Mouse (Mus musculus): Measurements from ENCODE around the gene Arhgap23. TPM values are rescaled to one million over a fixed set of nuclear protein-coding genes. Genes with fewer than 3 reads are reported as not detected.

The Arhgap23 gene
- polyA plus RNA-seq, 1 experiment from 2014 or later = 5.0 TPM

- Histone ChIP-seq H3K4me1 (replicated peaks; ENCODE audit: control insufficient read depth, insufficient read depth, low read length) (peaks cover 22% of the 10 kb centered on the region), H3K9ac (ENCODE audit: low read length) (no peak overlapping the region)
- ATAC-seq (replicated peaks; ENCODE audit: low FRiP score, low TSS enrichment, low read depth) = no peak
Observed at GRCm38 (mm10) chr11:97424092-97424692, 8.9 kb downstream of the Arhgap23 start.

GRCm38 (mm10) chr11:97424802-97425201 lies 9.5 kb downstream of the Arhgap23 start:
- DNase-seq (ENCODE audit: low spot score) (no peak), ATAC-seq (replicated peaks; ENCODE audit: low FRiP score, low TSS enrichment, low read depth) (no peak)
- Histone ChIP-seq H3K4me3 (ENCODE audit: low read depth, low read length) (no peak overlapping the region), H3K9ac (ENCODE audit: low read length) (no peak overlapping the region), H3K4me2 (ENCODE audit: low read length) (no peak overlapping the region), H3K9me3 (ENCODE audit: control insufficient read depth, low read length) (no peaks in the 10 kb centered on the region), H3K27me3 (replicated peaks; ENCODE audit: control insufficient read depth, insufficient read depth, low read length) (no peaks in the 10 kb centered on the region), H3K27ac (ENCODE audit: low read depth) (no peak overlapping the region), H3K36me3 (ENCODE audit: control insufficient read depth, insufficient read depth, low read length) (no peaks in the 10 kb centered on the region), H3K4me1 (replicated peaks; ENCODE audit: control insufficient read depth, insufficient read depth, low read length) (peaks cover 22% of the 10 kb centered on the region)
- WGBS = 29% methylated on average over 3 of the region's 3 CpGs

More at GRCm38 (mm10) chr11:97424092-97424692, 8.9 kb downstream of the Arhgap23 start:
- no peak overlapping the region for H3K4me2 ChIP-seq (ENCODE audit: low read length)
- H3K27me3 ChIP-seq (replicated peaks; ENCODE audit: control insufficient read depth, insufficient read depth, low read length) = no peaks in the 10 kb centered on the region
- no peak for DNase-seq (ENCODE audit: low spot score)
- no peaks in the 10 kb centered on the region for H3K36me3 ChIP-seq (ENCODE audit: control insufficient read depth, insufficient read depth, low read length)
- H3K9me3 ChIP-seq (ENCODE audit: control insufficient read depth, low read length) = no peaks in the 10 kb centered on the region
- H3K4me3 ChIP-seq (ENCODE audit: low read depth, low read length) = no peak overlapping the region
- WGBS = 54% methylated on average over 5 of the region's 5 CpGs
- H3K27ac ChIP-seq (ENCODE audit: low read depth) = no peak overlapping the region; the same call in 1 of the 2 replicates

GRCm38 (mm10) chr11:97427794-97428725 lies 12.7 kb downstream of the Arhgap23 start:
- ATAC-seq (replicated peaks; ENCODE audit: low FRiP score, low TSS enrichment, low read depth) (peak; percentile 73), DNase-seq (ENCODE audit: low spot score) (peak; percentile 76)
- WGBS = 2% methylated on average over 32 of the region's 32 CpGs
- Histone ChIP-seq H3K27ac (ENCODE audit: low read depth) (peak overlapping the region; percentile 51; the same call in 1 of the 2 replicates), H3K36me3 (ENCODE audit: control insufficient read depth, insufficient read depth, low read length) (no peaks in the 10 kb centered on the region), H3K9me3 (ENCODE audit: control insufficient read depth, low read length) (no peaks in the 10 kb centered on the region), H3K4me1 (replicated peaks; ENCODE audit: control insufficient read depth, insufficient read depth, low read length) (peaks cover 14% of the 10 kb centered on the region), H3K4me3 (ENCODE audit: low read depth, low read length) (peak overlapping the region; percentile 33), H3K27me3 (replicated peaks; ENCODE audit: control insufficient read depth, insufficient read depth, low read length) (no peaks in the 10 kb centered on the region), H3K9ac (ENCODE audit: low read length) (peak overlapping the region; percentile 34; the same call in 1 of the 2 replicates), H3K4me2 (ENCODE audit: low read length) (peak overlapping the region; percentile 62)

- WGBS = 47% methylated on average over 4 of the region's 4 CpGs
- peak overlapping the region; percentile 51; the same call in 1 of the 2 replicates for H3K27ac ChIP-seq (ENCODE audit: low read depth)
- 0 out of 2 replicates have a peak, but pooled peaks have one; percentile 10 for ATAC-seq (replicated peaks; ENCODE audit: low FRiP score, low TSS enrichment, low read depth)
Observed at GRCm38 (mm10) chr11:97428726-97429077, 13.4 kb downstream of the Arhgap23 start.

GRCm38 (mm10) chr11:97429615-97430014 lies 14.3 kb downstream of the Arhgap23 start:
- no peak overlapping the region for H3K4me3 ChIP-seq (ENCODE audit: low read depth, low read length)
- ATAC-seq (replicated peaks; ENCODE audit: low FRiP score, low TSS enrichment, low read depth) = no peak

More at GRCm38 (mm10) chr11:97428726-97429077, 13.4 kb downstream of the Arhgap23 start:
- no peak for DNase-seq (ENCODE audit: low spot score)
- Histone ChIP-seq H3K9me3 (ENCODE audit: control insufficient read depth, low read length) (no peaks in the 10 kb centered on the region), H3K27me3 (replicated peaks; ENCODE audit: control insufficient read depth, insufficient read depth, low read length) (no peaks in the 10 kb centered on the region), H3K4me1 (replicated peaks; ENCODE audit: control insufficient read depth, insufficient read depth, low read length) (peaks cover 14% of the 10 kb centered on the region), H3K4me2 (ENCODE audit: low read length) (peak overlapping the region; percentile 62), H3K9ac (ENCODE audit: low read length) (no peak overlapping the region), H3K36me3 (ENCODE audit: control insufficient read depth, insufficient read depth, low read length) (no peaks in the 10 kb centered on the region), H3K4me3 (ENCODE audit: low read depth, low read length) (peak overlapping the region; percentile 33; the same call in 1 of the 2 replicates)

GRCm38 (mm10) chr11:97432015-97432414 lies 16.7 kb downstream of the Arhgap23 start:
- Histone ChIP-seq H3K9ac (ENCODE audit: low read length) (no peak overlapping the region), H3K9me3 (ENCODE audit: control insufficient read depth, low read length) (no peaks in the 10 kb centered on the region), H3K36me3 (ENCODE audit: control insufficient read depth, insufficient read depth, low read length) (no peaks in the 10 kb centered on the region), H3K4me2 (ENCODE audit: low read length) (no peak overlapping the region), H3K4me3 (ENCODE audit: low read depth, low read length) (no peak overlapping the region), H3K27ac (ENCODE audit: low read depth) (no peak overlapping the region), H3K4me1 (replicated peaks; ENCODE audit: control insufficient read depth, insufficient read depth, low read length) (peaks cover 34% of the 10 kb centered on the region), H3K27me3 (replicated peaks; ENCODE audit: control insufficient read depth, insufficient read depth, low read length) (no peaks in the 10 kb centered on the region)
- DNase-seq (ENCODE audit: low spot score) (peak; percentile 77), ATAC-seq (replicated peaks; ENCODE audit: low FRiP score, low TSS enrichment, low read depth) (no peak)
- 6% methylated on average over 3 of the region's 3 CpGs for WGBS

More at GRCm38 (mm10) chr11:97429615-97430014, 14.3 kb downstream of the Arhgap23 start:
- no peaks in the 10 kb centered on the region for H3K9me3 ChIP-seq (ENCODE audit: control insufficient read depth, low read length)
- 77% methylated on average over 8 of the region's 8 CpGs for WGBS
- H3K27ac ChIP-seq (ENCODE audit: low read depth) = no peak overlapping the region
- DNase-seq (ENCODE audit: low spot score) = no peak
- H3K4me2 ChIP-seq (ENCODE audit: low read length) = no peak overlapping the region
- H3K36me3 ChIP-seq (ENCODE audit: control insufficient read depth, insufficient read depth, low read length) = no peaks in the 10 kb centered on the region
- no peaks in the 10 kb centered on the region for H3K27me3 ChIP-seq (replicated peaks; ENCODE audit: control insufficient read depth, insufficient read depth, low read length)
- peaks cover 19% of the 10 kb centered on the region for H3K4me1 ChIP-seq (replicated peaks; ENCODE audit: control insufficient read depth, insufficient read depth, low read length)
- H3K9ac ChIP-seq (ENCODE audit: low read length) = no peak overlapping the region

GRCm38 (mm10) chr11:97432983-97433539 lies 17.7 kb downstream of the Arhgap23 start:
- WGBS = 79% methylated on average over 8 of the region's 8 CpGs
- Histone ChIP-seq H3K9me3 (ENCODE audit: control insufficient read depth, low read length) (no peaks in the 10 kb centered on the region), H3K4me2 (ENCODE audit: low read length) (no peak overlapping the region), H3K27ac (ENCODE audit: low read depth) (no peak overlapping the region), H3K36me3 (ENCODE audit: control insufficient read depth, insufficient read depth, low read length) (no peaks in the 10 kb centered on the region), H3K4me1 (replicated peaks; ENCODE audit: control insufficient read depth, insufficient read depth, low read length) (peaks cover 38% of the 10 kb centered on the region), H3K9ac (ENCODE audit: low read length) (no peak overlapping the region), H3K27me3 (replicated peaks; ENCODE audit: control insufficient read depth, insufficient read depth, low read length) (no peaks in the 10 kb centered on the region), H3K4me3 (ENCODE audit: low read depth, low read length) (no peak overlapping the region)
- no peak for ATAC-seq (replicated peaks; ENCODE audit: low FRiP score, low TSS enrichment, low read depth)
- DNase-seq (ENCODE audit: low spot score) = no peak

GRCm38 (mm10) chr11:97434121-97434520 lies 18.8 kb downstream of the Arhgap23 start:
- no peak overlapping the region for H3K9ac ChIP-seq (ENCODE audit: low read length)
- DNase-seq (ENCODE audit: low spot score) = no peak
- H3K4me2 ChIP-seq (ENCODE audit: low read length) = no peak overlapping the region
- WGBS = 79% methylated on average over 8 of the region's 8 CpGs
- no peaks in the 10 kb centered on the region for H3K9me3 ChIP-seq (ENCODE audit: control insufficient read depth, low read length)
- H3K4me3 ChIP-seq (ENCODE audit: low read depth, low read length) = no peak overlapping the region
- no peak overlapping the region; the same call in 1 of the 2 replicates for H3K27ac ChIP-seq (ENCODE audit: low read depth)
- no peaks in the 10 kb centered on the region for H3K36me3 ChIP-seq (ENCODE audit: control insufficient read depth, insufficient read depth, low read length)
- H3K4me1 ChIP-seq (replicated peaks; ENCODE audit: control insufficient read depth, insufficient read depth, low read length) = peaks cover 40% of the 10 kb centered on the region
- H3K27me3 ChIP-seq (replicated peaks; ENCODE audit: control insufficient read depth, insufficient read depth, low read length) = no peaks in the 10 kb centered on the region
- no peak for ATAC-seq (replicated peaks; ENCODE audit: low FRiP score, low TSS enrichment, low read depth)

All from intestine, embryonic 14.5 days (tissue).